Mouse (Mus musculus) cerebellum, adult (tissue): ENCODE measurements around the gene Bcl2a1b.
"Not testable (repeated sequence)": the region's sequence is repeated elsewhere in the genome, so short reads cannot be mapped to it uniquely, and the experiment has no call there.

Experiments used
- ATAC-seq: cut with Nextera tagmentation; 2 replicates; pipeline ENCODE4 v1.9.2; 2017; ENCODE audit warnings: mild to moderate bottlenecking, moderate library complexity, mixed read lengths; ENCODE audit not compliant: insufficient number of reproducible peaks, low FRiP score, low TSS enrichment

The Bcl2a1b gene

GRCm38 (mm10) chr9:89198969-89199416, at the start of gene Bcl2a1b, which contains the start of gene Gm29094:
Gene Bcl2a1b, plus strand, starts transcription at chr9:89199209.
Gene Gm29094, plus strand, starts transcription at chr9:89199379.
- not testable (repeated sequence) for ATAC-seq

GRCm38 (mm10) chr9:89172539-89172938, 26.5 kb upstream of the Bcl2a1b start:
- ATAC-seq = not testable (repeated sequence)

- ATAC-seq = not testable (repeated sequence)
Observed at GRCm38 (mm10) chr9:89178833-89179232, 20.2 kb upstream of the Bcl2a1b start.

GRCm38 (mm10) chr9:89179469-89179868, 19.5 kb upstream of the Bcl2a1b start:
- ATAC-seq = not testable (repeated sequence)

GRCm38 (mm10) chr9:89187006-89187405, 12.0 kb upstream of the Bcl2a1b start:
- ATAC-seq = not testable (repeated sequence)

GRCm38 (mm10) chr9:89195483-89195882, 3.5 kb upstream of the Bcl2a1b start:
- not testable (repeated sequence) for ATAC-seq

- ATAC-seq = not testable (repeated sequence)
Observed at GRCm38 (mm10) chr9:89197509-89197908, 1.5 kb upstream of the Bcl2a1b start.

- ATAC-seq = not testable (repeated sequence)
Observed at GRCm38 (mm10) chr9:89198349-89198748, 660 bp upstream of the Bcl2a1b start.

GRCm38 (mm10) chr9:89202256-89202655, 3.2 kb downstream of the Bcl2a1b start:
- not testable (repeated sequence) for ATAC-seq

- ATAC-seq = not testable (repeated sequence)
Observed at GRCm38 (mm10) chr9:89208939-89209338, 9.9 kb downstream of the Bcl2a1b start.

GRCm38 (mm10) chr9:89210353-89211064, 11.5 kb downstream of the Bcl2a1b start, which contains the start of gene Mthfs:
Gene Mthfs, plus strand, starts transcription at chr9:89210676.
- ATAC-seq = peak; percentile 52

- ATAC-seq = peak; percentile 93
Observed at GRCm38 (mm10) chr9:89211065-89211858, 12.3 kb downstream of the Bcl2a1b start.

- ATAC-seq = not testable (repeated sequence)
Observed at GRCm38 (mm10) chr9:89212428-89212827, 13.4 kb downstream of the Bcl2a1b start.

GRCm38 (mm10) chr9:89218174-89218573, 19.2 kb downstream of the Bcl2a1b start:
- ATAC-seq = not testable (repeated sequence)

- not testable (repeated sequence) for ATAC-seq
Observed at GRCm38 (mm10) chr9:89219668-89220067, 20.7 kb downstream of the Bcl2a1b start.

GRCm38 (mm10) chr9:89220704-89221287, 21.8 kb downstream of the Bcl2a1b start:
- not testable (repeated sequence) for ATAC-seq

- no peak for ATAC-seq
Observed at GRCm38 (mm10) chr9:89226071-89226470, 27.1 kb downstream of the Bcl2a1b start.

GRCm38 (mm10) chr9:89228122-89228521, 29.1 kb downstream of the Bcl2a1b start:
- ATAC-seq = no peak

GRCm38 (mm10) chr9:89230897-89231497, 32.0 kb downstream of the Bcl2a1b start:
- not testable (repeated sequence) for ATAC-seq

- not testable (repeated sequence) for ATAC-seq
Observed at GRCm38 (mm10) chr9:89237131-89237530, 38.1 kb downstream of the Bcl2a1b start.
